Mouse (Mus musculus) lung, embryonic 14.5 days (tissue): ENCODE measurements around the gene Igf2bp3. TPM values are rescaled to one million over a fixed set of nuclear protein-coding genes. Genes with fewer than 3 reads are reported as not detected.
A peak's percentile ranks its signal among the peaks of the same experiment; 100 is the strongest.

Experiments
- ATAC-seq: fragments of 200-750 bp; cut with Nextera tagmentation; 2 replicates; pipeline ENCODE4 v1.8.0; 2017; ENCODE audit warnings: mild to moderate bottlenecking, moderate TSS enrichment, moderate library complexity; ENCODE audit not compliant: insufficient read depth
- DNase-seq: peaks from one replicate; pipeline ENCODE4 v3.0.0-alpha.2; 2015
- H3K27ac ChIP-seq: fragments of 300-500 bp; sonication (generic); 2 replicates; pipeline ENCODE4 v1.5.1; 2014; ENCODE audit warnings: low read depth, mild to moderate bottlenecking, moderate library complexity
- H3K27me3 ChIP-seq: fragments of 300-500 bp; sonication (generic); 2 replicates; pipeline ENCODE4 v1.6.1; 2014; ENCODE audit warnings: low read length, control low read depth; ENCODE audit not compliant: insufficient read depth
- H3K36me3 ChIP-seq: fragments of 300-500 bp; sonication (generic); 2 replicates; pipeline ENCODE4 v1.6.1; 2014; ENCODE audit warnings: control low read depth; ENCODE audit not compliant: insufficient read depth
- H3K4me1 ChIP-seq: fragments of 300-500 bp; sonication (generic); 2 replicates; pipeline ENCODE4 v1.6.1; 2014; ENCODE audit warnings: antibody characterized with exemption, control low read depth; ENCODE audit not compliant: insufficient read depth
- H3K4me2 ChIP-seq: fragments of 300-500 bp; sonication (generic); 2 replicates; pipeline ENCODE4 v1.6.1; 2014; ENCODE audit warnings: mild to moderate bottlenecking
- H3K4me3 ChIP-seq: fragments of 300-500 bp; sonication (generic); 2 replicates; pipeline ENCODE4 v1.5.1; 2014; ENCODE audit warnings: low read depth, low read length
- H3K9ac ChIP-seq: fragments of 300-500 bp; sonication (generic); 2 replicates; pipeline ENCODE4 v1.6.1; 2014
- H3K9me3 ChIP-seq: fragments of 300-500 bp; sonication (generic); 2 replicates; pipeline ENCODE4 v1.6.1; 2016; ENCODE audit warnings: low read depth, low read length, control low read depth
- CTCF ChIP-seq: IDR thresholded peaks from 2 replicates; pipeline ENCODE4 v1.5.1; 2016; ENCODE audit warnings: antibody characterized with exemption, low read depth
- WGBS: fragments of 180-500 bp; shearing (Covaris S2); extraction: QIAGEN DNeasy Blood & Tissue Kit; methylation state at CpG from one replicate; pipeline ENCODE4 v1.1.7; 2014; 5-methylcytosine and 5-hydroxymethylcytosine counted together
- polyA plus RNA-seq: library from polyadenylated mRNA; unstranded; fragments of >200 nt; fragmentation: Nextera tagmentation; extraction: Ambion mirVana; gene quantifications from 2 replicates; pipeline ENCODE4 v1.2.1, GENCODE M21; 2014

Igf2bp3 gene
- polyA plus RNA-seq, 1 experiment from 2014 or later = 67.5 TPM

DNA sequence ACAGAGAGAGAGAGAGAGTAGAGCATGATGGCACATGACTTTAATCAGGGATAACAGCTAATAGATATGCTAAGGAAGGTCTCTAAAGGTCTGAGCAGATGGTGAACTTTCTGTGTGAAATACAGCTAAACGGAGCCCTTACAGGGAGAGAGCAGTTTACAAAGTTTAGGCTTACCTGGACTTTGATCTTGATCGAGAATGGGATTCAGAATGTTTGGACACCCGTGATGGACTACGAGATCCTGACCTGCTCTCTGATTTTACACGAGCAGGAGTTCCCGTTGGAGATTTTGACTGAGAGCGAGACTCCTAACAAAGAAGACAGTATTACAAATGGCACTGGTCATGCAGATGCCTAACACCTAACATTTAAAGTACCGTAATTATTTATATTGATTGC lies 37.5 kb upstream of the Igf2bp3 start:
- H3K9ac ChIP-seq = no peak overlapping the region
- no peak overlapping the region for H3K27ac ChIP-seq
- H3K4me2 ChIP-seq = no peak overlapping the region
- peaks cover 51% of the 10 kb centered on the region for H3K36me3 ChIP-seq
- no peak overlapping the region for H3K4me3 ChIP-seq
- no peaks in the 10 kb centered on the region for H3K4me1 ChIP-seq
- DNase-seq (no peak), ATAC-seq (no peak)
- no peaks in the 10 kb centered on the region for H3K9me3 ChIP-seq
- 80% methylated on average over 8 of the region's 8 CpGs for WGBS
- no peak for TF ChIP-seq CTCF
- no peaks in the 10 kb centered on the region for H3K27me3 ChIP-seq

DNA sequence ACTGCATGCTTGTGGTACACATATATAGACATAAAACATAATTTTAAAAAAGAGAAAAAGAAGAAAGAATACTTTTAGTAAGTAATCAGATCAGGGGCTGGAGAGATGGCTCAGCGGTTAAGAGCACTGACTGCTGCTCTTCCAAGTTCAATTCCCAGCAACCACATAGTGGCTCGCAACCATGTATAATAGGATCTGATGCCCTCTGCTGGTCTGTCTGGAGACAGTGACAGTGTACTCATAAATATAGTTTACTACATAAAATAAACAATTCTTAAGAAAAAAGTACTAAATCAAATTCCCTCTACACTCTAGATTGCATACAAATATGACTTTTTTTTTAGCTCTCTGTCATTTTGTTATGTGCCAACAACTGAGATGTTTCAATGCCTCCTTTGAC lies 36.4 kb upstream of the Igf2bp3 start:
- ATAC-seq = no peak
- no peak overlapping the region for H3K4me3 ChIP-seq

DNA sequence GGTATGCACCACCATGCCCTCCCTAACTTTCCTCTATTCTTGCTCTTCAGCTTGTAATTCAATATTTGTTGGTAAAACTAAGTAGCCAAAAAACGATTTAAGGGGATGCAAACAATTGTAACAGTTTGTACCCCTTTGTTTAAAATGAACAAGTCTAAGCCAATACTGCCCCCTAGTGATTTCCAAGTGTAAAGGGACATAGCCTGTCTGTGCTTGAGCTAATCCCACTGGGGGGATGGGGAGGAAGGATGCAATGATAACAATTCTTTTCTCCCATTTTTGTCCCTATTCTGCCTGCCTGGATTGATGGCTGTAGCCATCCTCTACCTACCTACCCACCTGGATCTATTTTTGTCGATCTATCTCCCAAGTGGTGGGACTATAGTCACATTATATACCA lies 32.5 kb upstream of the Igf2bp3 start:
- no peak overlapping the region for H3K9ac ChIP-seq
- H3K27me3 ChIP-seq = no peaks in the 10 kb centered on the region
- H3K4me2 ChIP-seq = no peak overlapping the region
- H3K27ac ChIP-seq = no peak overlapping the region
- peak; percentile 71 for TF ChIP-seq CTCF
- 53% methylated on average over 2 of the region's 2 CpGs for WGBS
- no peak overlapping the region for H3K4me3 ChIP-seq
- ATAC-seq (no peak), DNase-seq (peak; percentile 81)
- peaks cover 89% of the 10 kb centered on the region for H3K36me3 ChIP-seq
- no peaks in the 10 kb centered on the region for H3K9me3 ChIP-seq
- H3K4me1 ChIP-seq = no peaks in the 10 kb centered on the region

More for the DNA sequence above, 36.4 kb upstream of the Igf2bp3 start:
- DNase-seq = no peak
- TF ChIP-seq CTCF = 0 out of 2 replicates have a peak, but pooled peaks have one; percentile 15
- Histone ChIP-seq H3K9ac (no peak overlapping the region), H3K27ac (no peak overlapping the region), H3K4me2 (no peak overlapping the region), H3K36me3 (peaks cover 61% of the 10 kb centered on the region), H3K9me3 (no peaks in the 10 kb centered on the region), H3K4me1 (no peaks in the 10 kb centered on the region), H3K27me3 (no peaks in the 10 kb centered on the region)
- 94% methylated on average over 2 of the region's 2 CpGs for WGBS

DNA sequence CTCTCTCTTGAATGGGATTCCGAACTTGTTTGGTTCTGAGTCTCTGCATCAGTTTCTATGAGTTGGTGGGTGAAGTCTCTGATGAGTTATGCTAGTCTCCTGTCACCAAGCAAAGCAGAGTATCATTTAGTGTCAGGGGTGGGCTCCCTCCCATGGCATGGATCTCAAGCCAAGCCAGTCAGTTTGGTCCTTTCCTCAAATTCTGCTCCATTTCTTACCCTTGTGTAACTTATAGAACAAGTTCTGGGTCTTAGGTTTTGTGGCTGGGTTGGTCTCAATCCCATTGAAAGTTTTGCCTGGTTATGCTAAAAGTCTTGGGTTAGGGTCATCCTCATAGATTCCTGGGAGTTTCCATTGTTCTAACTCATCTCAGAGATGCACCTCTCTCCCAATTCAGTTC lies 27.6 kb upstream of the Igf2bp3 start:
- Histone ChIP-seq H3K36me3 (peaks cover 46% of the 10 kb centered on the region), H3K4me3 (no peak overlapping the region), H3K4me2 (no peak overlapping the region), H3K27me3 (no peaks in the 10 kb centered on the region), H3K27ac (no peak overlapping the region), H3K9ac (no peak overlapping the region), H3K4me1 (no peaks in the 10 kb centered on the region), H3K9me3 (no peaks in the 10 kb centered on the region)
- 87% methylated on average over 1 of the region's 1 CpGs for WGBS
- DNase-seq (no peak), ATAC-seq (no peak)
- TF ChIP-seq CTCF = no peak

DNA sequence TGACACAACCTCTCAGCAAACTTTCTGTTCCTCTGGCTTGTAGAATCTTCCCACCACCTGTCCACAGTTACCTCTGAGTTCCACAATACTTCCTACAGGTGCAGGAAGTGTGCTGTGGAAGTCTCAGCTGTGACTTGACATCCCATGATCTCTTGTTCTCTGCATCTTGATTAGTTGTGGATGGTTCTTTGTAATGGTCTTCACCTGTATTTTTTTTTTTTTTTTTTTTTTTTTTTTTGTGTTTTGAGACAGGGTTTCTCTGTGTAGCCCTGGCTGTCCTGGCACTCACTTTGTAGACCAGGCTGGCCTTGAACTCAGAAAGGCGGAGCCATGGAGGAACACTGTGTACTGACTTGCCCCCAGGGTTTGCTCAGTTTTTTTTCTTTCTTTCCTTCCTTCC lies 26.8 kb upstream of the Igf2bp3 start:
- DNase-seq (no peak), ATAC-seq (no peak)
- 100% methylated on average over 1 of the region's 1 CpGs for WGBS
- Histone ChIP-seq H3K27me3 (no peaks in the 10 kb centered on the region), H3K4me2 (no peak overlapping the region), H3K9ac (no peak overlapping the region), H3K4me3 (no peak overlapping the region), H3K9me3 (no peaks in the 10 kb centered on the region), H3K36me3 (peaks cover 38% of the 10 kb centered on the region), H3K27ac (no peak overlapping the region), H3K4me1 (no peaks in the 10 kb centered on the region)
- no peak for TF ChIP-seq CTCF

DNA sequence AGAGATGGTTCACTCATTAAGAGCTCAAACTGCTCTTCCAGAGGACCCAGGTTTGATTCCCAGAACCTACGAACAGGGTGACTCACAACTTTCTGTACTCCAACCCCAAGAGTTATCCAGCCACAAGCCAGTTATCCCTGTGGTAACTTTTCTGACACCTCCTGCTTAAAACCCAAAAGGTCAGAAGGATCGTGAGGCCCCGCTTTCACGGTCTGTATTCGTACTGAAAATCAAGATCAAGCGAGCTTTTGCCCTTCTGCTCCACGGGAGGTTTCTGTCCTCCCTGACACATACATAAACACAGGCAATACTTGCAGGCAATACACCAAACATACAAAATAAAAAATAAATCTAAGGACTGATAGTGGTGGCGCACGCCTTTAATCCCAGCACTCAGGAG lies 21.6 kb upstream of the Igf2bp3 start:
- no peak for TF ChIP-seq CTCF
- DNase-seq = peak; percentile 97
- Histone ChIP-seq H3K27ac (no peak overlapping the region), H3K4me3 (no peak overlapping the region), H3K4me1 (no peaks in the 10 kb centered on the region), H3K36me3 (no peaks in the 10 kb centered on the region), H3K27me3 (no peaks in the 10 kb centered on the region), H3K4me2 (no peak overlapping the region), H3K9me3 (no peaks in the 10 kb centered on the region), H3K9ac (no peak overlapping the region)
- ATAC-seq = peak; percentile 100
- WGBS = 47% methylated on average over 9 of the region's 9 CpGs

DNA sequence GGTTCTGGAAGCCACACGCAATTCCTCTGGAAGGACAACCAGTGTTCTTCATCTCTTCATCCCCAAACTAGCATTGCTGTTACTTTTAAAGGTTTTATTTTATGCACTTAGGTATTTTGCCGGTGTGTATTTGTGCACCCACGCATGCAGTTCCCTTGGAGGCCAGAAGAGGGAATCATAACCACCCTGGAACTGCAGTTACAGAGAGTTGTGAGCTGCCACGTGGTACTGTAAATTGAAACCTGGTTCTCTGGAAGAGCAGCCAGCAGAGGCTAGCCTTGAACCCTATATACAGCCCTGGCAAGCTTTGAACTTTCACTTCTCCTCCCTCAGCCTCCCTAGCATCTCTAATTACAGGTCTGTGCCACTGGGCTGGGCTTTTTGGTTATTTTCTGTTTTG lies 18.6 kb upstream of the Igf2bp3 start:
- Histone ChIP-seq H3K4me2 (no peak overlapping the region), H3K4me3 (no peak overlapping the region), H3K4me1 (no peaks in the 10 kb centered on the region), H3K36me3 (no peaks in the 10 kb centered on the region), H3K9ac (no peak overlapping the region), H3K9me3 (no peaks in the 10 kb centered on the region), H3K27ac (no peak overlapping the region), H3K27me3 (no peaks in the 10 kb centered on the region)
- ATAC-seq (no peak), DNase-seq (peak; percentile 27)
- peak; percentile 55 for TF ChIP-seq CTCF
- WGBS = 61% methylated on average over 4 of the region's 4 CpGs

DNA sequence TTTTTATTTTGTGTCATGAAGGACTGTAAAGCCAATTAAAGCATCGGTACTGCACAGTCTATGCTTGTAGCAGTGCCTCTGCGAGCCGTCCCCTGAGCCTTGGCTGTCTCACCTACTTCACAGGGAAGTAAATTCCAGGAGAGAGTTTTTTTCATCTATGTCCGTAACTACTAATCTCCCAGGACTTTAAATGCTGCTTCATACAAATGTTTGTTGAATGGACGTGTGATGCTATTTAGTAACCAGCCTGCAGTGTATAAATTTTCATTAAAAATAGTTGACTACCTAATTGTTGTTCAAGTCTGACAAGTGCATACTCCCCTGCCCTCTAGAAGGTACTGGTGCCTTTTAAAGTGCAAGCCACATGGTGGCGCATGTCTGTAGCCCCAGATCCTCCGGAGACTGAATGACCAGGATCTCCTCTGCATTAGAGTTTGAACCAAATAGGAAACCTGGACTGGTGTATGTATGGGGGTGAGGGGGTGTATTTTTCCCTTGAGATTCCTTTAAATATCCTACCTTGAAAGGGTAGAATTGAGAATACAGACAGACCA lies 13.4 kb upstream of the Igf2bp3 start:
- Histone ChIP-seq H3K27me3 (no peaks in the 10 kb centered on the region), H3K9ac (no peak overlapping the region), H3K4me1 (no peaks in the 10 kb centered on the region), H3K27ac (no peak overlapping the region), H3K4me3 (no peak overlapping the region), H3K9me3 (no peaks in the 10 kb centered on the region), H3K36me3 (no peaks in the 10 kb centered on the region), H3K4me2 (no peak overlapping the region)
- 14% methylated on average over 7 of the region's 7 CpGs for WGBS
- DNase-seq (peak; percentile 76), ATAC-seq (peak; percentile 60)
- TF ChIP-seq CTCF = peak; percentile 72
